ENCODE assay signal across 10 mouse cellular contexts in genomic region chr10:99941665-99942064, GRCm38 (mm10).
A peak's percentile ranks its signal among the peaks of the same experiment; 100 is the strongest.
DNase-seq lines count a peak whose midpoint lies in the region; ATAC-seq and TF ChIP-seq lines count a peak whose summit lies in the region.
"Had no signal": no experiment of that assay in that cellular context is flagged by ENCODE, and none has a peak within 500 bp of the region (broad histone marks: within the 10 kb centered on the region; RNA-seq: fewer than 3 reads in every experiment).

No protein-coding gene starts in this region.

- no peak for TF ChIP-seq CTCF in kidney, adult 2 months (conservative IDR thresholded peaks at IDR 0.05; ENCODE audit: insufficient read depth, insufficient read length, low read depth, low read length)
- no peak for TF ChIP-seq CTCF in left cerebral cortex, adult 2 months (IDR thresholded peaks at IDR 0.05)
- no peak for TF ChIP-seq CTCF in intestine, postnatal 0 days (IDR thresholded peaks at IDR 0.05; ENCODE audit: low read depth)

- no peak overlapping the region for H3K4me3 ChIP-seq in forebrain, embryonic 11.5 days (ENCODE audit: low read depth, low read length)
- no peak overlapping the region for H3K4me3 ChIP-seq in kidney, adult 2 months (ENCODE audit: insufficient read depth, low read depth, low read length)
- H3K4me3 ChIP-seq in left cerebral cortex, adult 2 months, result no peak overlapping the region
- no peak overlapping the region for H3K4me3 ChIP-seq in intestine, postnatal 0 days (ENCODE audit: low read depth, low read length)
- H3K4me3 ChIP-seq: myocyte had no signal

- H3K4me1 ChIP-seq in forebrain, embryonic 11.5 days (replicated peaks; ENCODE audit: control insufficient read depth, insufficient read depth, low read length), result no peaks in the 10 kb centered on the region; the same call in 1 of the 2 replicates
- H3K4me1 ChIP-seq in kidney, adult 2 months (ENCODE audit: control insufficient read depth, insufficient read depth, low read length), result no peaks in the 10 kb centered on the region
- 0 out of 2 replicates have a peak, but pooled peaks cover 4% of the 10 kb centered on the region for H3K4me1 ChIP-seq in intestine, postnatal 0 days (replicated peaks; ENCODE audit: control insufficient read depth, insufficient read depth, low read length)

- H3K4me2 ChIP-seq in forebrain, embryonic 11.5 days (ENCODE audit: low read depth, low read length, severe bottlenecking), result peak overlapping the region; percentile 18; the same call in 1 of the 2 replicates
- H3K4me2 ChIP-seq in intestine, postnatal 0 days (replicated peaks; ENCODE audit: low read depth), result no peak overlapping the region

- H3K36me3 ChIP-seq in forebrain, embryonic 11.5 days (ENCODE audit: control insufficient read depth, insufficient read depth, low read length), result no peaks in the 10 kb centered on the region
- H3K36me3 ChIP-seq in kidney, adult 2 months (ENCODE audit: control insufficient read depth, insufficient read depth, low read length), result no peaks in the 10 kb centered on the region
- no peaks in the 10 kb centered on the region for H3K36me3 ChIP-seq in intestine, postnatal 0 days (ENCODE audit: control insufficient read depth, insufficient read depth)

- H3K27ac ChIP-seq in forebrain, embryonic 11.5 days (ENCODE audit: low read depth, low read length), result no peak overlapping the region
- H3K27ac ChIP-seq in kidney, adult 2 months (ENCODE audit: insufficient read depth, low read depth, low read length), result no peak overlapping the region
- no peak overlapping the region for H3K27ac ChIP-seq in left cerebral cortex, adult 2 months
- no peak overlapping the region for H3K27ac ChIP-seq in intestine, postnatal 0 days (ENCODE audit: low read depth, low read length)

- TF ChIP-seq POLR2A in kidney, adult 2 months (IDR thresholded peaks at IDR 0.05; ENCODE audit: low read depth, low read length), result no peak

- WGBS in forebrain, embryonic 11.5 days, result 29% methylated on average over 11 of the region's 11 CpGs
- 36% methylated on average over 11 of the region's 11 CpGs for WGBS in kidney, adult 2 months
- 67% methylated on average over 11 of the region's 11 CpGs for WGBS in intestine, postnatal 0 days

- H3K9ac ChIP-seq in forebrain, embryonic 11.5 days (ENCODE audit: low read length), result no peak overlapping the region
- H3K9ac ChIP-seq in intestine, postnatal 0 days (ENCODE audit: low read depth, low read length), result no peak overlapping the region

- peak; percentile 50 for DNase-seq in adrenal gland, adult 2 months
- no peak for DNase-seq in adrenal gland, adult 18-20 months (ENCODE audit: low spot score in 2 of 2)
- no peak for DNase-seq in forebrain, embryonic 11.5 days (ENCODE audit: low spot score)
- DNase-seq in kidney, adult 2 months, result peak; percentile 74
- DNase-seq in lung, postnatal 4 days, result peak; percentile 28 to 43
- DNase-seq in left cerebral cortex, adult 2 months (ENCODE audit: extremely low spot score in 1 of 2, low spot score in 2 of 2), result no peak
- DNase-seq in gastrocnemius, postnatal 25 days, result no peak
- DNase-seq: thymus, postnatal 25 days had no signal

- H3K27me3 ChIP-seq in forebrain, embryonic 11.5 days (ENCODE audit: control insufficient read depth, insufficient read depth, low read length), result no peaks in the 10 kb centered on the region
- H3K27me3 ChIP-seq in kidney, adult 2 months (replicated peaks; ENCODE audit: control insufficient read depth, insufficient read depth, low read length), result no peaks in the 10 kb centered on the region
- no peaks in the 10 kb centered on the region for H3K27me3 ChIP-seq in intestine, postnatal 0 days (replicated peaks; ENCODE audit: control insufficient read depth, insufficient read depth, low read length)

- intact Hi-C loops in left cerebral cortex, adult 2 months (cut with DNase I), result no loop called here

- peak; percentile 61 for ATAC-seq in forebrain, embryonic 11.5 days (replicated peaks; ENCODE audit: low FRiP score)
- no peak for ATAC-seq in intestine, postnatal 0 days

- no peaks in the 10 kb centered on the region for H3K9me3 ChIP-seq in forebrain, embryonic 11.5 days (ENCODE audit: control insufficient read depth, low read length)
- H3K9me3 ChIP-seq in intestine, postnatal 0 days (ENCODE audit: control insufficient read depth), result no peaks in the 10 kb centered on the region

Comparison
In these comparisons a context has a peak if more than half of its experiments do, and no peak if none do; other contexts are left out.
1. DNase-seq: peak in adrenal gland, adult 2 months (single experiment), kidney, adult 2 months (single experiment) and lung, postnatal 4 days (2 of 2); none in adrenal gland, adult 18-20 months (0 of 2), forebrain, embryonic 11.5 days (single experiment), left cerebral cortex, adult 2 months (0 of 2) and gastrocnemius, postnatal 25 days (single experiment).